Mouse (Mus musculus) central nervous system, embryonic 14 days (tissue): ENCODE data around the gene Nlrc3. TPM values are rescaled to one million over a fixed set of nuclear protein-coding genes. Genes with fewer than 3 reads are reported as not detected.

ENCODE experiments used
- polyA plus RNA-seq: library from polyadenylated mRNA; depleted of rRNA; stranded (reverse); fragments of >200 nt; gene quantifications from 2 replicates; pipeline ENCODE4 v1.2.3, GENCODE M21; 2012; rRNA removed

Gene Nlrc3
- 1.7 and 2.0 TPM in 2 replicates for polyA plus RNA-seq

DNA sequence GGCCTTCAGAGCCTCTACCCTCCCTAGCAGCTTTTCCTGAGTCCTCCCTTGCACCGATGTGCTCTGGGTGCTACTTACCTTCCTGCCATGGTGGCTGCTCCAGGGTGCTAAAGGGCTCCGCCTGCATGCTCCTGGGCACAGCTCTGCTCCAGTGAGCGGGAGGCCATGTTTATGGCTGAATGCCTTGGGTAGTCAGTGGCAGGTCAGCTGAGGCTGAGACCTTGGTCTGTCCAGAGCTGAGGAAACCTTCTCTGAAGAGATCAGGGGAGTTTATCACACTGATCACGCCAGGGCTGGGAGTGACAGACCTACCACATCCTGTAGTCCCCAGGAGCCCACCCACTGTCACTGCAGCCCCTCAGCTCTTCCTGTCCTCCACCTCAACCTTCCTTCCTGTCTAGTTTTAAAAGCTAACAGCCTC is at the start of gene Nlrc3:
TSS of gene Nlrc3 (minus strand) at position 382 of the 421 bp plus-strand sequence.

DNA sequence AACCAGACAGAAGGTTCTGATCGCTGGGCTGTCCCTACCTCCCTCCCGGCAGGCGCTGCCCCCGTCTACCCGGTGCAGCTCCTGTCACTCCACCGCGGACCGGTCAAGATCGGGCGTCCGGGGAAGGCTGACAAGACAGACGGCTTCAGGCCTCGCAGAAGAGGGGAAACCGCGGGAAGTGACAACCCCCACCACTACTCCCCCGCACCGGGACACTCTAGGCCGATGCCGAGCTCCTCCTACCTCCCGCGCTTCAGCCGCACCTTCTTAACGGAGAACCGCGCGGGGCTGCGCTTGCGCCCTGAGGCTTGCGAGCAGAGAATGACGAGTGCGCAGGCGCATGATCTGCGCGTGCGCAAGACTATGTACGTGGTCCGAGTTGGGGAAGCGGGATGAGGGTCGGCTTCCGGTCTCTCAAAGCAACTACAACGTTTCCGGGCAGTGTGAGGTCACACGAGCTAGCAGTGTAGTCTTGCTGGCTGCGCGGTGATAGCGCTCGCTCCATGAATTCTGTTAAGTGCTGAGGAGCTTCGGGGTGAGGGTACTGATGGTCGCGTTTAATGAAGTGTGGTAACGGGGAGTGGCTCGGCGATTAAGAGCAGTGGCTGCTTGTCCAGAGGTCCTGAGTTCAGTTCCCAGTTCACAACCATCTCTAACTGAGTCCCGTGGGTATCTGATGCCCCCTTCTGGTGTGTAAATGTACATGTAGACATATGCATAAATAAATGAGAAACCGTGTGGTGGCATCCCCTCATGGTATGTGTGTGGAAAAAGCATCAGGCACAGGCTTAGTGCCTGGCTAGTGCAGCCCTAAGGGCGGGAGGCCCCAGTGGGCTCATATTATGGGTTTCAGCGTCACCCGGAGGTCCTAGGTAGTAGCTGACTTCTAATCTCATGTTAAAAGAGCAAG is 27.3 kb upstream of the Nlrc3 start, which contains the start of gene Slx4:
TSS of gene Slx4 (minus strand) at position 282 of the 910 bp plus-strand sequence.

DNA sequence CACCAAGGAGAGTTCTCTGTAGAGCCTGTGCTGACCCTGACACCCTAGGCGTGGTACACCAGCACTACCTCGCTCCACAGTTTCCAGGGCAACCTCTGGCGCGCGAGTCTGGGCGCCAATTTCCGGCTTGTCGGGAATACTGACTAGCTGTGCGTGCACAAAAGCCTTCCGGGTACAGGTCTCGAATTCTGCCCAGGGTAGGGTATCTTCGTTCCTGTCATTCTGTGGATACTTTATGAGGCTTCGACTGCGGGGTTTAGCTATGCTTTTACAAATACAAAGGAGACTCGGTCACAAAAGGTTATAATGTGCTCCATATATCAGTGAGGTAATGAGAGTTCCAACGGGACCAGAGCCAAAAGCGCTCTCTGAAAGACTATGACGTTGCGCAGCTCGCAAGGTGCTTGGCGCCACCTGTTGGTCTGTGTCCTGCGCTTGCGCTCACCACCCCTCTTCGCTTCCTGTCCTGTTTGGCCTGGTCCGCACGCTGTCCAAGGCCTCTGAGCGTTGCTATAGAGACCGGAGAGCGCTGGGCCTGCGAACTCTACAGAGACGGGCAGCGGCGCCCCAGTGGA is 67.8 kb downstream of the Nlrc3 start, which contains the start of the genes 1700037C18Rik and Cluap1:
TSS of gene 1700037C18Rik (minus strand) at position 153 of the 575 bp plus-strand sequence.
TSS of gene Cluap1 (plus strand) at position 265 of the 575 bp plus-strand sequence.

Other genes with a start within 250 kb of the Nlrc3 start
- gene Zfp263, start 232.5 kb downstream of the Nlrc3 start, polyA plus RNA-seq = 17.1 and 18.3 TPM in 2 replicates
- not detected in 2 replicates for gene Olfr15, start 145.8 kb downstream of the Nlrc3 start, polyA plus RNA-seq
- 2.8 and 2.9 TPM in 2 replicates for gene Zfp174, start 129.4 kb downstream of the Nlrc3 start, polyA plus RNA-seq
- 68.9 and 73.7 TPM in 2 replicates for gene Naa60, start 104.3 kb downstream of the Nlrc3 start, polyA plus RNA-seq
- 11.7 TPM in 2 replicates for gene Zfp597, start 92.1 kb downstream of the Nlrc3 start, polyA plus RNA-seq
- gene Gm20695, start 92.0 kb downstream of the Nlrc3 start, polyA plus RNA-seq = 0.74 and 1.3 TPM in 2 replicates
- gene 1700037C18Rik, start 67.9 kb downstream of the Nlrc3 start, polyA plus RNA-seq = 6.3 and 8.0 TPM in 2 replicates
- gene Cluap1, start 67.8 kb downstream of the Nlrc3 start, polyA plus RNA-seq = 29.9 and 34.1 TPM in 2 replicates
- gene Slx4, start 27.1 kb upstream of the Nlrc3 start, polyA plus RNA-seq = 55.3 and 57.0 TPM in 2 replicates
- gene Dnase1, start 60.3 kb upstream of the Nlrc3 start, polyA plus RNA-seq = 0.16 and 0.22 TPM in 2 replicates
- 67.3 and 67.4 TPM in 2 replicates for gene Trap1, start 101.2 kb upstream of the Nlrc3 start, polyA plus RNA-seq
- gene Crebbp, start 237.4 kb upstream of the Nlrc3 start, polyA plus RNA-seq = 27.1 and 30.4 TPM in 2 replicates